Mouse (Mus musculus): ENCODE results near the gene Gm49373.

DNA sequence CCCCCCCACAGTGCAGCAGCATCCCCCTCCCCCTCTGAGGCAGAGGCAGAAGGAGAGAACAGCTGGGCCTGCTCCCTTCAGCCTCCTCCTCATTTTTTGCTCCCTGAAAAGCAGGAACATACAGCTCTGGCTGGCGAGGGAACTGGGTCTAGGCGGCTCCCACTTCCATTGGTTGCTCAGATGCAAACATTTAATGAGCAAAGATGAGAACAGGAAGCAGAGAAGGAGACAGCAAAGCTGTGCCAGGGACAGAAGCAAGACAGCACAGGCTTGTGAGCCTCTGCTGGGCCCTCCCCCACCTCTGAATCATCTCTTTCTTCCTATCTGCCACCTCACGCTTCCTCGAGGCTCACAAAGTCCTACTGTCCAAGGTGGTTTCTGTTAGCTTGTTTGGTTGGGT is 31.6 kb downstream of the Gm49373 start:
- no peak for TF ChIP-seq EP300 (IDR thresholded peaks at IDR 0.05; ENCODE audit: insufficient read depth, low read depth, low read length)
- no peak for TF ChIP-seq CTCF (IDR thresholded peaks at IDR 0.05)

Data from heart, adult 2 months (tissue).